Mouse (Mus musculus) C2C12 (cell line): ENCODE results near the gene Rnf185.

Source experiments
- CEBPB ChIP-seq: IDR thresholded peaks from one replicate; pipeline ENCODE4 v1.6.1; 2011; ENCODE audit warnings: low read depth, mild to moderate bottlenecking, control low read depth, moderate library complexity
- CTCF ChIP-seq: IDR thresholded peaks from one replicate; pipeline ENCODE4 v1.5.1; 2011; ENCODE audit not compliant: control insufficient read depth, insufficient read depth, insufficient read length
- FOSL1 ChIP-seq: IDR thresholded peaks from one replicate; pipeline ENCODE4 v1.8.0; 2011; ENCODE audit warnings: mild to moderate bottlenecking, low read length; ENCODE audit not compliant: poor library complexity, insufficient read depth, severe bottlenecking
- MAX ChIP-seq: IDR thresholded peaks from one replicate; pipeline ENCODE4 v1.6.1; 2011; ENCODE audit warnings: mild to moderate bottlenecking, control low read depth
- MYOD1 ChIP-seq: IDR thresholded peaks from one replicate; pipeline ENCODE4 v1.6.1; 2011; ENCODE audit warnings: low read depth; ENCODE audit not compliant: control insufficient read depth, insufficient read length
- MYOG ChIP-seq: IDR thresholded peaks from one replicate; pipeline ENCODE4 v1.6.1; 2011; ENCODE audit not compliant: control insufficient read depth, insufficient read length; ENCODE audit errors: extremely low read depth
- USF1 ChIP-seq: IDR thresholded peaks from one replicate; pipeline ENCODE4 v1.6.1; 2011; ENCODE audit warnings: low read depth, mild to moderate bottlenecking, control low read depth, moderate library complexity

GRCm38 (mm10) chr11:3451701-3452163, 431 bp downstream of the Rnf185 start:
- TF ChIP-seq USF1, result no peak
- no peak for TF ChIP-seq CTCF
- no peak for TF ChIP-seq MAX
- TF ChIP-seq MYOG, result no peak
- no peak for TF ChIP-seq CEBPB
- no peak for TF ChIP-seq MYOD1
- no peak for TF ChIP-seq FOSL1
